Mouse (Mus musculus) 3T3-L1 (cell line): ENCODE results near the gene Actr3b.

Experiments used
- DNase-seq: peaks from one replicate; pipeline ENCODE4 v3.0.0-alpha.2; 2015; ENCODE audit warnings: low read depth, low spot score

The Actr3b gene

DNA sequence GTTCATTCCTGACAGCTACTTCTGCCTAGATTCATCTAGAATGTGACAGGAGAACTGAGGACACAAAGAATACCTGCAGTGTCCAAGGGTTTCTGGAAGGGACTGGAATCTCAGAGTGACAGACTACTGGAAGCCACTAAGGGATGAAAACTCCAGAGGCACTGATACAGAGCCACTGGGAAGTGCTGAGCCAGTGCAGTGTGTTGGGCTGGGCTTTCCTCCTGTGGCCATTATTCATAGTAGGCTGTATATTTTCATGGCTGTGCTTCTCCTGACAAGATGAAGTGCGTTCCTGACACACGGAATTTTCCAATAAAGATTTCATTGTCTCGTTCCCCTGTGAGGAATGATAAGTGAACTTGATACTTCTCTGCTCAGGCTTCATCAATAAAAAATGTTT is 126.9 kb downstream of the Actr3b start:
- no peak for DNase-seq

DNA sequence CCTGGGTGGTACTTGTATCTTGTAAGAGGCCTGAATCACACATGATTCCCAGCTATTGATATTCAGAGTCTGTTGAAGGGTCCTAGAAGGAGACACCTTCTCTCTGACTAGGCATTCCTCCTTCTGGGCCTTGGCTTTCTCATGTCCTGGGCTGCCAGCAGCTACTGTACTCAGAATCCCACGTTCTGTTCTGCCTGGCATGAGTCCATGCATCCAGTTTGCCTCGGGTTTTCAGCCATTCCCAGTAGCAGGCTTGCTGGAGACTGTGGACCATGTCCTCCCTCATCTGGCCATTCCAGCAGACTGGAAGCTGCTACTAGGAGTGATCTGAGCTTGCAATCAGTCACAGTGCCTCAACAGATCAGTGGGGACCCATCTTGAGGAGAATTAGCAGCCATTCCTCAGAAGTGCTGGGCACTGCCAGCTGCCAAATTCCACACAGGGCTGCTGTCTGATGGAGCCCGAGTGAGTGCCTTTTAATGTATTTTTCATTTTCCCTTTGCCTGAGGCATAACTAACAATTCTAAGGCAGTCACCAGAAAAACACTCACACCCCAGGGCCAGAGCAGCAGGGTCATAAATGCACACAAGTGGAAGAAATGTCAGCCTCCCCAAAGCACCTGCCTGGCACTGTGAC is 130.1 kb downstream of the Actr3b start:
- DNase-seq = no peak

- no peak for DNase-seq
Measured at GRCm38 (mm10) chr5:25891321-25891720, 131.5 kb downstream of the Actr3b start.
